Mouse (Mus musculus): ENCODE results near the gene Gpr18. TPM values are rescaled to one million over a fixed set of nuclear protein-coding genes. Genes with fewer than 3 reads are reported as not detected.

Gene Gpr18
- polyA plus RNA-seq, 1 experiment from 2014 or later, result 0.21 TPM

DNA sequence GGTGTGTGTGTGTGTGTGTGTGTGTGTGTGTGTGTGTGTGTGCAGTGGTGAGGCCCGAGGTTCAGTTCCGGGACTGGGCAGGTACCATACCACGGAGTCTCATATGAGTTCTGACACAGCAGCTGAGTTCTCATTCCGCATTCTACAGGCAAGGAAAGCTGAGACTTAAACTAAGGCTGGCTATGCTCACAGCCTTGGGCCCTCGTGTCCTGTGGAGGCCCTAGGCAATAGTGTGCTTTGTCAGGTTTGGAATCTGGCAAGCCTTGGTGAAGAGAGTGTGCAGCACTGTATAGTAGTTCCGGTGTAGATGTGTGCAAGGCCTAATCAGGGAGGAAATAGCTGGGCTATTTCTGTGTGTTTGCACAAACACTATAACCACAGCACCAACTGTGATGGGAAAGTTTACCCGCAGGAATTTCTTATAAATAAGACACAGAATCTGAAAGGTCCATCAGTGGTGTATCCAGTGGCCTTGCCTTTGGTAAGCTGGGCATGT, 12.2 kb downstream of the Gpr18 start:
- peaks cover 17% of the 10 kb centered on the region for H3K4me1 ChIP-seq (replicated peaks)
- H3K9ac ChIP-seq, result no peak overlapping the region
- no peaks in the 10 kb centered on the region for H3K27me3 ChIP-seq
- 81% methylated on average over 7 of the region's 7 CpGs for WGBS
- no peaks in the 10 kb centered on the region for H3K9me3 ChIP-seq (replicated peaks)
- H3K27ac ChIP-seq, result peak overlapping the region; percentile 17; the same call in 1 of the 2 replicates
- H3K4me2 ChIP-seq, result no peak overlapping the region
- peaks cover 15% of the 10 kb centered on the region; the same call in 1 of the 2 replicates for H3K36me3 ChIP-seq
- ATAC-seq (replicated peaks; ENCODE audit: insufficient number of reproducible peaks, insufficient read depth, low FRiP score, low read depth), result no peak
- H3K4me3 ChIP-seq, result no peak overlapping the region

DNA sequence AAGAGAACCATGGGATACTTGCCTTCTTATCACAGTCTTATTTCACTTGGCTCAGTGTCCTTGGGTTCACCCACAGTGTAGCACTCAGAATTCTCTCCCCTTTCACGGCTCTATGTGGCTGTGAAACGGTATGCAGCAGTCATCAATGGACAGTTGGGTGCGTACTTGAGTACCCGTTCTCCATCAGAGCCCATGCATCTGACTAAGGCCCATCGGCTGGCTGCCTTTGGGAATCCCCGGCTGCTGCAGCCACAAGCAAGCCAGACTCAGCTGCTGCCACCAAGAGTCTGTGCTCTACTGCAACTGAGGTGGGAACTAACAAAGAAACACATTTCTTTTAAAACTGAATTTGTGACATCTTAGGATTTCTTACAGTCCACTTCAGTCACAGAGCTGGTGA, 14.1 kb downstream of the Gpr18 start:
- peaks cover 17% of the 10 kb centered on the region for H3K4me1 ChIP-seq (replicated peaks)
- no peak for ATAC-seq (replicated peaks; ENCODE audit: insufficient number of reproducible peaks, insufficient read depth, low FRiP score, low read depth)
- WGBS, result 64% methylated on average over 6 of the region's 6 CpGs

DNA sequence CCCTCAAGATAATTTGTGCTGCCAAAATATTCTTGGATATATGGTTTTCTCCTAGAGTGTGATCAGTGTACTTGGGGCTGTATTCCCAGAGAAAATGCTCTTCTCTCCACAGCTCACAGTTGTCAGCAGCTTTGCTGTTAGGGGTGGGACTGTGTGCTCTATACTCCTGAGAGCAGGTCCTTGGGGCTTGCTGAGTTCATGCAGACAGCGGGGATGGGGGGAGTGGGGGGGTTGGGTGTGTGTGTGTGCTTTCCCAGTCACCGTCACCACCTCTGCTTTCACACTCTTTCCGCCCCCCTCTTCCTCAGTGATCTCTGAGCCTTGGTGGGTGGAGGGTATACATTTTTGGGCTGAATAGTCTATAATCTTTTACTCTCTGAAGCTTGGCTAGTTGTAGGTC, 16.5 kb downstream of the Gpr18 start:
- no peak overlapping the region for H3K4me3 ChIP-seq
- H3K36me3 ChIP-seq, result no peaks in the 10 kb centered on the region
- H3K27me3 ChIP-seq, result no peaks in the 10 kb centered on the region
- no peak overlapping the region for H3K4me2 ChIP-seq
- H3K9me3 ChIP-seq (replicated peaks), result no peaks in the 10 kb centered on the region
- H3K27ac ChIP-seq, result no peak overlapping the region
- no peak for ATAC-seq (replicated peaks; ENCODE audit: insufficient number of reproducible peaks, insufficient read depth, low FRiP score, low read depth)
- no peak overlapping the region for H3K9ac ChIP-seq
- peaks cover 10% of the 10 kb centered on the region for H3K4me1 ChIP-seq (replicated peaks)
- WGBS, result 34% methylated on average over 3 of the region's 3 CpGs

More for the DNA sequence above, 14.1 kb downstream of the Gpr18 start:
- no peak overlapping the region for H3K4me3 ChIP-seq
- H3K9ac ChIP-seq, result no peak overlapping the region
- H3K9me3 ChIP-seq (replicated peaks), result no peaks in the 10 kb centered on the region
- no peaks in the 10 kb centered on the region; the same call in 1 of the 2 replicates for H3K36me3 ChIP-seq
- no peaks in the 10 kb centered on the region for H3K27me3 ChIP-seq
- H3K4me2 ChIP-seq, result no peak overlapping the region
- H3K27ac ChIP-seq, result no peak overlapping the region

DNA sequence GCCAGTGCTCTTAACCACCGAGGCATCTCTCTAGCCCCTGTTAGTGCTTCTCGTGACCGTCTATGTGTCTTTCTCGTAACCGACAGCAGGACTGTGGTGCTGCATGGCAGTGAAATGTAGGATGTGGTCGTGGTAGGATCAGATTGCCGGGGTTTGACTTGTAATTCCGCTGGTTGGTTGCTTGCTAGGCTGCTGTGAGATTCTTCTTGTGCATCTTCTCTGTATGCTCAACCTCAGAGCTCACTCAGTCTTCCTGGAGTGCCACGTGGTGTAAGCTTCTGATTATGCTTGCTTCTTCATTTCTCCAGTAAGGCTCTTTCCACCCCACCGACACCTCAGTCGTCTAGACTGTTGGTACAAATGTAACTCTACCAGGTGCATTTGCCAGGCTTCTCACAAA, 17.1 kb downstream of the Gpr18 start:
- no peak overlapping the region for H3K9ac ChIP-seq
- no peak overlapping the region for H3K27ac ChIP-seq
- WGBS, result 79% methylated on average over 11 of the region's 11 CpGs
- H3K4me1 ChIP-seq (replicated peaks), result peaks cover 11% of the 10 kb centered on the region
- no peaks in the 10 kb centered on the region for H3K36me3 ChIP-seq
- H3K9me3 ChIP-seq (replicated peaks), result no peaks in the 10 kb centered on the region
- ATAC-seq (replicated peaks; ENCODE audit: insufficient number of reproducible peaks, insufficient read depth, low FRiP score, low read depth), result no peak
- H3K4me3 ChIP-seq, result no peak overlapping the region
- no peaks in the 10 kb centered on the region for H3K27me3 ChIP-seq
- no peak overlapping the region for H3K4me2 ChIP-seq

DNA sequence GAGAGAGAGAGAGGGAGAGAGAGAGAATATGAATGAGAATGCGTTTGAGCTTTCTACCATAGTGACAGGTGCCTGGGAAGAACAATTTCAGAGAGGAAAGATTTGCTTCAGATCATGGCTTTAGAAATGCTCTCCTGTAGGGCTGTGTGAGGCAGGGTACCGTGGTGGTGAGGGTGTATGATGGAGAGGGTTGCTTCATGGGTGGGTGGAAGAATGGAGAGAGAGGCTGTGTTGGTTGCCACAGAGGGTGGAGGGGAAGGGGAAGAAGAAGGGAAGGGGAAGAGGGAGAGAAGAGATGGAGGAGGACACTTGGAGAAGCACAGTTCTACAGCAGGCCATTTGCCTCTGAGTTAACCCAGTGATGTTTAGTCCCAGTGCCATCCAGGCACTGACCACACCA, 17.8 kb downstream of the Gpr18 start:
- WGBS, result 79% methylated on average over 2 of the region's 2 CpGs
- H3K4me2 ChIP-seq, result no peak overlapping the region
- H3K4me3 ChIP-seq, result no peak overlapping the region
- H3K4me1 ChIP-seq (replicated peaks), result peaks cover 13% of the 10 kb centered on the region
- H3K9ac ChIP-seq, result no peak overlapping the region
- H3K27me3 ChIP-seq, result no peaks in the 10 kb centered on the region
- no peaks in the 10 kb centered on the region for H3K9me3 ChIP-seq (replicated peaks)
- no peak for ATAC-seq (replicated peaks; ENCODE audit: insufficient number of reproducible peaks, insufficient read depth, low FRiP score, low read depth)
- no peak overlapping the region for H3K27ac ChIP-seq
- H3K36me3 ChIP-seq, result no peaks in the 10 kb centered on the region

DNA sequence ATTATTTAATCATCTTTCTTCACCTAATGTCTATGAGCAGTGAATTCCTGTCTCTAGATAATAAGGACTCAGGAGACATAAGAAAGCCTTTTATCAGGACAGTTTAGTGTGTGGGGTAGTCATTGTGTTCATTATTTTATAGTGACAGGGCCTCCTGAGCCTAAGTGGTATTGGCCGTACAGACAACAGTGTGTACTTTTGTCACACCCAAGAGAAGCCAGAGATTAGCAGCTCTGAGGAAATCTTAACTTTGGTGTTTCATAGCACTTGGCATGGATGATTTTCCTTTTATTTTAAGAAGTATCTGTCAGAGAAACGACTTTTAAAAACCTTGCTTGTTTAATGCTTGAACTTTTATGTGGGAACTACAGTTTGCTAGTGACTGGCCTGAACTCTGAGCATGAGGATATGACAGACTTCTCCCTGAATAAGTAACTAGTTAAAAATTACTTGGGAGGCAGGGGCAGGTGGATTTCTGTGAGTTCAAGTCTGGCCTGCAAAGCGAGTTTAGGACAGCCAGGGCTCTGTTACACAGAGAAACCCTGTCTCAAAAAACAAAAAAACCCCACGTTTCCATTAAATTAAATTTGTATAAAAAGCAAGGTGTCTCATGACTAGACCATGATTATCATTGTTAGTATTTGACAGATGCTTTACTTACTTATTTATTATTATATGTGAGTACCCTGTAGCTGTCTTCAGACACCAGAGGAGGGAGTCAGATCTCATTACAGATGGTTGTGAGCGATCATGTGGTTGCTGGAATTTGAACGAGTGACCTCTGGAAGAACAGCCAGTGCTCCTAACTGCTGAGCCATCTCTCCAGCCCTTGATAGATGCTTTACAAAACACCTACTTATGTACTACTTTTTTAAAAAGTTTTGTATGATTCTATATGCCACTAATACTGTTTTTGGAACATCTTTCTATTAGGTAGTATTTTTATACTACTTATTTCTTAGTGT, 19.2 kb downstream of the Gpr18 start:
- no peak overlapping the region for H3K4me2 ChIP-seq
- no peaks in the 10 kb centered on the region for H3K9me3 ChIP-seq (replicated peaks)
- ATAC-seq (replicated peaks; ENCODE audit: insufficient number of reproducible peaks, insufficient read depth, low FRiP score, low read depth), result no peak
- H3K36me3 ChIP-seq, result no peaks in the 10 kb centered on the region
- no peaks in the 10 kb centered on the region for H3K27me3 ChIP-seq
- WGBS, result 61% methylated on average over 6 of the region's 6 CpGs
- peaks cover 13% of the 10 kb centered on the region for H3K4me1 ChIP-seq (replicated peaks)
- H3K27ac ChIP-seq, result no peak overlapping the region
- no peak overlapping the region for H3K4me3 ChIP-seq
- H3K9ac ChIP-seq, result no peak overlapping the region

DNA sequence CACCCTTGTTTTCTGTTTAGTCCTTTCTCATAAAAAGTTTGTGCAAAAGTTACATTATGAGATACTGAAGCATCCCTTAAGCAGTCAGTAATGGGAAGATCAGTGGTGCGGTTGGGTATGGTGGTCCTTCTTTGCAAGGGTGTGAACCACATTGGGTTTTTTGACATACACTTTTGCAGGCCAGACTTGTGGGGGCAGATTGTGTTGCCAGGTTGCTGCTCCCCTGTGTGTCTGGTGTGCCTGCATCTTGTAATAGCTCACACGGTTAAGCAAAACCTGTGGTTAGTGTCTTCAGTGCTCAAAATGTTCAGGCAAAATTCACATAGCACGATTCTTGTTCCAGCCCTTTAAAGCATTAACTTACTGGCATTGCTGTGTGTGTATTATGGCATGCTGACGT, 20.3 kb downstream of the Gpr18 start:
- Histone ChIP-seq H3K36me3 (no peaks in the 10 kb centered on the region), H3K9ac (no peak overlapping the region), H3K9me3 (replicated peaks) (no peaks in the 10 kb centered on the region), H3K4me1 (replicated peaks) (peaks cover 13% of the 10 kb centered on the region), H3K4me2 (no peak overlapping the region), H3K27me3 (no peaks in the 10 kb centered on the region), H3K4me3 (no peak overlapping the region), H3K27ac (no peak overlapping the region)
- ATAC-seq (replicated peaks; ENCODE audit: insufficient number of reproducible peaks, insufficient read depth, low FRiP score, low read depth), result no peak
- WGBS, result 78% methylated on average over 4 of the region's 4 CpGs

DNA sequence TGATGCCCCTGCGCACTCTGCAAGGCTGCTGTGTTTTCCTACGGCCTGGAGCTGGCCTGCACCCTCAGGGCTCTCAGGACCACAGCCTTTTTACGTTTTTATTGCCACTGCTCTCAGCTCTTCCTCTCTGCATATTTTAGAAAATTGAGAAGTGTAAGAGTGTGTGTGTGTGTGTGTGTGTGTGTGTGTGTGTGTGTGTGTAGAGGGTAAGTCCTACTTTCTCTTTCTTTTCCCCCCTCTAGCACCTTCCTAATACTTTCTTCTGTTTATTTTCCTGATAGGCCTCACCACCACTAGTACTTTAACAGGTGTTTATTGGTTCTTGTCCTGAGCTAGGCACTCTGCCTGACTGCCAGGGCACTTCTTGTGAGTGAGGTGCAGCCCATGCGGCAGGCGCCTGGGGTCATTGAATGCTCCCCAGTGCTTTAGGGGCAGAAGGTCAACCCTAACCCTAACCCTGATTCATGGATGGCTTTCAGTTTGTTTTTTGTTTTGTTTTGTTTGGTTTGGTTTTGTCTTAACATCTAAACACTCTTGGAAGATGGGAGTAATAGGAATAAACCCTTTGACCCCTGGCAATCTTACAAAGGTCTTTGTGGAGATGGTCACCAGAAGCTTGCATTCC, 21.0 kb downstream of the Gpr18 start:
- WGBS, result 78% methylated on average over 5 of the region's 5 CpGs

DNA sequence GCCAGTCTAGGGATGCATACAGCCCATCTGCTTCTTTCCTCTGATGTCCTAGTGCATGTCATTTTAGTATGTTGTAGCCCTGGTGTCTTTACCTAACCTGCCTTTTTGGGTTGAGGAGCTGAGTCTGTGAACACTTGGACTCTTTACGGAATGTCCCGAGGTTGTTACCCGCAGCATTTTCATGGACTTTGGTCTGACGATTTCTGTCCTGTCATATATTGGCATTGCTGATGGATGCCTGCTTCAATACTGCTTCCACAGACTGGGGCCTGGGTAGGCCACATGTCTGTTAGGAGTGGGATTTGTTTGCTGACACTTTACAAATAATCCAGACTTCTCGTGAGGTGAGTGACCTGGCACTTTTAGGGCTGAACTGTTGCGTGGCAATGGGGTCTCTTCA, 21.8 kb downstream of the Gpr18 start:
- Histone ChIP-seq H3K9me3 (replicated peaks) (no peaks in the 10 kb centered on the region), H3K4me1 (replicated peaks) (peaks cover 6% of the 10 kb centered on the region), H3K27me3 (no peaks in the 10 kb centered on the region), H3K9ac (no peak overlapping the region), H3K4me3 (no peak overlapping the region), H3K36me3 (no peaks in the 10 kb centered on the region), H3K27ac (no peak overlapping the region), H3K4me2 (no peak overlapping the region)
- WGBS, result 82% methylated on average over 6 of the region's 6 CpGs
- no peak for ATAC-seq (replicated peaks; ENCODE audit: insufficient number of reproducible peaks, insufficient read depth, low FRiP score, low read depth)

More for the DNA sequence above, 21.0 kb downstream of the Gpr18 start:
- no peak for ATAC-seq (replicated peaks; ENCODE audit: insufficient number of reproducible peaks, insufficient read depth, low FRiP score, low read depth)
- Histone ChIP-seq H3K9ac (no peak overlapping the region), H3K4me3 (no peak overlapping the region), H3K9me3 (replicated peaks) (no peaks in the 10 kb centered on the region), H3K4me1 (replicated peaks) (peaks cover 13% of the 10 kb centered on the region), H3K27ac (no peak overlapping the region), H3K4me2 (no peak overlapping the region), H3K36me3 (no peaks in the 10 kb centered on the region), H3K27me3 (no peaks in the 10 kb centered on the region)

DNA sequence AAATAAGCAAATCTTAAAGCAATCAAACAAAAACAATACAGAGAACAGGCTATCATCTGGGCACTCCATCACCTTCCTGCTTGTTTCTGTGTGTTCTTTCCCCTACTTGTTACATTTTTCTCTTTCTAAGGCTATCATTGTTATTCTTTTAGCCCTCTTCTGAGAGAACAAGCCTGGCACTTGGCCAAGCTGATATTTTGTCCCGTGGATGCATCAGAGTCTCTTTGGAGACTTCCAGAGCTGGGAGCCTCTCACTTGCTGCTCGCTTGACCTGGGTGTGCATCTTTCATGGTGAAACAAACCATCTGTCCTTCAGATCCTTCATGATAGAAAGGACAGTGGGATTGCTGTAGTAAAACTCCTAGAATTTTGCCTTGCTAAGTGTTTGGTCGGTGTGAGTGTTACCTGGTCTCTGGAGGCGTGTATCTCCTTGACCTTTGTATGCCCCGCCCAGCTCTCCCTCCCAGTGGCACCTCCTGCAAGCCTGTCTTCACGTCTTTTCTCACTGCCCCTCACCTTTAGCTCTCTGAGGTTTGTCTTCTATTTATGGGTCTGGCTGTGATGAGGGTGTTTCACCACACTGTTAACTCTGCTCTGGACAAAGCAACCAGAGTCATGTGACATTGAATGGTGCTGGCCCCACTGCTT, 31.3 kb downstream of the Gpr18 start:
- no peak overlapping the region for H3K4me3 ChIP-seq
- ATAC-seq (replicated peaks; ENCODE audit: insufficient number of reproducible peaks, insufficient read depth, low FRiP score, low read depth), result peak; percentile 37; the same call in 1 of the 2 replicates
- H3K36me3 ChIP-seq, result no peaks in the 10 kb centered on the region
- peak overlapping the region; percentile 46 for H3K27ac ChIP-seq
- H3K9me3 ChIP-seq (replicated peaks), result no peaks in the 10 kb centered on the region
- H3K9ac ChIP-seq, result no peak overlapping the region
- H3K27me3 ChIP-seq, result no peaks in the 10 kb centered on the region
- peak overlapping the region; percentile 11; the same call in 1 of the 2 replicates for H3K4me2 ChIP-seq
- WGBS, result 32% methylated on average over 6 of the region's 6 CpGs
- H3K4me1 ChIP-seq (replicated peaks), result peaks cover 35% of the 10 kb centered on the region

DNA sequence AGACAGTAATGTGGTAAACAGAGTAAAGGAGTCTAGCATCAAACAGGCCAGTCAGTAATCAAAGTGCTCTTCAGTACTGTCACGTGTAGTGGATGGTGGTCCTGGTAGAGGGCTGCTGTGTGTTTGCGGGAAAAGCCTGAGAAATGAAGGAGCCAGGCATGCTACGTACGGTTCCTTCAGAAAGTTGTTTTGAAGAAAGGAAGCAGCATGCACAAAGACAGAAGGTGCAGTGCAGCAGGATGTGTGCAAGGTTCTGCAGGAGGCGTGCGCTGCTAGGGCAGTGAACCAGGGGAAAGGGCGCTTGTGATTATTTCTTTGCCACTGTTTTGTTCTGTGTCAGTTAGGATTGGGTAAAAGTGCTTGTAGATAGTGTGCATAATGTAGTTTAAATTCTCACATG, 34.4 kb downstream of the Gpr18 start:
- Histone ChIP-seq H3K27ac (no peak overlapping the region), H3K4me2 (no peak overlapping the region), H3K4me3 (no peak overlapping the region), H3K9me3 (replicated peaks) (no peaks in the 10 kb centered on the region), H3K27me3 (no peaks in the 10 kb centered on the region), H3K9ac (no peak overlapping the region), H3K4me1 (replicated peaks) (peaks cover 40% of the 10 kb centered on the region), H3K36me3 (no peaks in the 10 kb centered on the region)
- WGBS, result 82% methylated on average over 7 of the region's 7 CpGs
- ATAC-seq (replicated peaks; ENCODE audit: insufficient number of reproducible peaks, insufficient read depth, low FRiP score, low read depth), result no peak

All from heart, embryonic 15.5 days (tissue).